Mouse (Mus musculus): ENCODE results near the gene Cryzl2. TPM values are rescaled to one million over a fixed set of nuclear protein-coding genes. Genes with fewer than 3 reads are reported as not detected.

Cryzl2 gene
- polyA plus RNA-seq, 1 experiment from 2014 or later = 13.4 TPM

- WGBS = 30% methylated on average over 4 of the region's 4 CpGs
- H3K9me3 ChIP-seq = no peaks in the 10 kb centered on the region
- H3K4me3 ChIP-seq = no peak overlapping the region
- peak; percentile 56 for ATAC-seq (ENCODE audit: borderline replicate concordance, extremely low read depth, low FRiP score, low TSS enrichment)
- H3K27ac ChIP-seq = peak overlapping the region; percentile 70
- no peak overlapping the region for H3K9ac ChIP-seq
- H3K4me2 ChIP-seq = no peak overlapping the region
- peaks cover 18% of the 10 kb centered on the region for H3K4me1 ChIP-seq
- no peaks in the 10 kb centered on the region for H3K27me3 ChIP-seq
- no peaks in the 10 kb centered on the region for H3K36me3 ChIP-seq
These were observed 59.7 kb downstream of the Cryzl2 start for GRCm38 (mm10) chr1:157518111-157518523.

- H3K9ac ChIP-seq = no peak overlapping the region
- no peak overlapping the region for H3K27ac ChIP-seq
- H3K36me3 ChIP-seq = no peaks in the 10 kb centered on the region
- peaks cover 18% of the 10 kb centered on the region for H3K4me1 ChIP-seq
- ATAC-seq (ENCODE audit: borderline replicate concordance, extremely low read depth, low FRiP score, low TSS enrichment) = no peak
- H3K4me3 ChIP-seq = no peak overlapping the region
- 68% methylated on average over 2 of the region's 2 CpGs for WGBS
- H3K27me3 ChIP-seq = no peaks in the 10 kb centered on the region
- H3K9me3 ChIP-seq = no peaks in the 10 kb centered on the region
- no peak overlapping the region for H3K4me2 ChIP-seq
These were observed 61.0 kb downstream of the Cryzl2 start for GRCm38 (mm10) chr1:157519396-157519795.

GRCm38 (mm10) chr1:157522322-157522721 lies 63.9 kb downstream of the Cryzl2 start:
- Histone ChIP-seq H3K9me3 (no peaks in the 10 kb centered on the region), H3K4me3 (no peak overlapping the region), H3K9ac (no peak overlapping the region), H3K4me1 (peaks cover 22% of the 10 kb centered on the region), H3K4me2 (no peak overlapping the region), H3K27me3 (no peaks in the 10 kb centered on the region), H3K36me3 (no peaks in the 10 kb centered on the region), H3K27ac (no peak overlapping the region)
- WGBS = 89% methylated on average over 5 of the region's 5 CpGs
- ATAC-seq (ENCODE audit: borderline replicate concordance, extremely low read depth, low FRiP score, low TSS enrichment) = no peak

GRCm38 (mm10) chr1:157524775-157525174 lies 66.4 kb downstream of the Cryzl2 start:
- no peak overlapping the region for H3K27ac ChIP-seq
- 66% methylated on average over 7 of the region's 7 CpGs for WGBS
- H3K27me3 ChIP-seq = no peaks in the 10 kb centered on the region
- H3K9me3 ChIP-seq = no peaks in the 10 kb centered on the region
- no peak overlapping the region for H3K9ac ChIP-seq
- H3K36me3 ChIP-seq = no peaks in the 10 kb centered on the region
- no peak overlapping the region for H3K4me2 ChIP-seq
- no peak for ATAC-seq (ENCODE audit: borderline replicate concordance, extremely low read depth, low FRiP score, low TSS enrichment)
- no peak overlapping the region for H3K4me3 ChIP-seq
- H3K4me1 ChIP-seq = 0 out of 2 replicates have a peak, but pooled peaks cover 10% of the 10 kb centered on the region

GRCm38 (mm10) chr1:157525692-157526354 lies 67.4 kb downstream of the Cryzl2 start:
- Histone ChIP-seq H3K9ac (no peak overlapping the region), H3K27me3 (no peaks in the 10 kb centered on the region), H3K9me3 (no peaks in the 10 kb centered on the region), H3K27ac (0 out of 2 replicates have a peak overlapping the region, but pooled peaks have one; percentile 20), H3K36me3 (no peaks in the 10 kb centered on the region), H3K4me3 (no peak overlapping the region), H3K4me2 (no peak overlapping the region), H3K4me1 (0 out of 2 replicates have a peak, but pooled peaks cover 10% of the 10 kb centered on the region)
- ATAC-seq (ENCODE audit: borderline replicate concordance, extremely low read depth, low FRiP score, low TSS enrichment) = peak; percentile 28; the same call in 1 of the 2 replicates
- 72% methylated on average over 16 of the region's 16 CpGs for WGBS

GRCm38 (mm10) chr1:157526625-157527024 lies 68.2 kb downstream of the Cryzl2 start:
- H3K27me3 ChIP-seq = no peaks in the 10 kb centered on the region
- H3K36me3 ChIP-seq = no peaks in the 10 kb centered on the region
- H3K4me3 ChIP-seq = no peak overlapping the region
- H3K27ac ChIP-seq = 0 out of 2 replicates have a peak overlapping the region, but pooled peaks have one; percentile 15
- H3K4me2 ChIP-seq = no peak overlapping the region
- H3K9me3 ChIP-seq = no peaks in the 10 kb centered on the region
- 0 out of 2 replicates have a peak, but pooled peaks cover 10% of the 10 kb centered on the region for H3K4me1 ChIP-seq
- peak; percentile 28; the same call in 1 of the 2 replicates for ATAC-seq (ENCODE audit: borderline replicate concordance, extremely low read depth, low FRiP score, low TSS enrichment)
- H3K9ac ChIP-seq = no peak overlapping the region
- WGBS = 49% methylated on average over 5 of the region's 5 CpGs

- Histone ChIP-seq H3K27ac (no peak overlapping the region), H3K27me3 (no peaks in the 10 kb centered on the region), H3K4me3 (no peak overlapping the region), H3K36me3 (no peaks in the 10 kb centered on the region), H3K4me2 (no peak overlapping the region), H3K9me3 (no peaks in the 10 kb centered on the region), H3K4me1 (no peaks in the 10 kb centered on the region), H3K9ac (no peak overlapping the region)
- no peak for ATAC-seq (ENCODE audit: borderline replicate concordance, extremely low read depth, low FRiP score, low TSS enrichment)
- WGBS = 46% methylated on average over 8 of the region's 8 CpGs
These were observed 74.6 kb downstream of the Cryzl2 start for GRCm38 (mm10) chr1:157532826-157533460.

GRCm38 (mm10) chr1:157535571-157535970 lies 77.2 kb downstream of the Cryzl2 start:
- WGBS = 94% methylated on average over 1 of the region's 1 CpGs
- H3K36me3 ChIP-seq = no peaks in the 10 kb centered on the region
- no peak overlapping the region for H3K9ac ChIP-seq
- H3K9me3 ChIP-seq = no peaks in the 10 kb centered on the region
- H3K4me2 ChIP-seq = no peak overlapping the region
- no peak overlapping the region for H3K4me3 ChIP-seq
- H3K4me1 ChIP-seq = no peaks in the 10 kb centered on the region
- H3K27me3 ChIP-seq = no peaks in the 10 kb centered on the region
- H3K27ac ChIP-seq = no peak overlapping the region
- no peak for ATAC-seq (ENCODE audit: borderline replicate concordance, extremely low read depth, low FRiP score, low TSS enrichment)

- Histone ChIP-seq H3K4me2 (no peak overlapping the region), H3K36me3 (no peaks in the 10 kb centered on the region), H3K9me3 (no peaks in the 10 kb centered on the region), H3K4me1 (no peaks in the 10 kb centered on the region), H3K27me3 (no peaks in the 10 kb centered on the region), H3K9ac (no peak overlapping the region), H3K4me3 (no peak overlapping the region), H3K27ac (no peak overlapping the region)
- ATAC-seq (ENCODE audit: borderline replicate concordance, extremely low read depth, low FRiP score, low TSS enrichment) = no peak
- WGBS = 12% methylated on average over 6 of the region's 6 CpGs
These were observed 78.1 kb downstream of the Cryzl2 start for GRCm38 (mm10) chr1:157536471-157536870.

- no peaks in the 10 kb centered on the region for H3K36me3 ChIP-seq
- ATAC-seq (ENCODE audit: borderline replicate concordance, extremely low read depth, low FRiP score, low TSS enrichment) = no peak
- H3K9ac ChIP-seq = no peak overlapping the region
- no peak overlapping the region for H3K27ac ChIP-seq
- no peaks in the 10 kb centered on the region for H3K27me3 ChIP-seq
- WGBS = 65% methylated on average over 5 of the region's 5 CpGs
- no peak overlapping the region for H3K4me2 ChIP-seq
- H3K4me3 ChIP-seq = no peak overlapping the region
- no peaks in the 10 kb centered on the region for H3K9me3 ChIP-seq
- no peaks in the 10 kb centered on the region for H3K4me1 ChIP-seq
These were observed 79.3 kb downstream of the Cryzl2 start for GRCm38 (mm10) chr1:157537636-157538035.
